In genomic region chr17:13759156-13759852, GRCm38 (mm10) we compare ENCODE assay signal across 7 mouse cellular contexts. TPM values are rescaled to one million over a fixed set of nuclear protein-coding genes. Genes with fewer than 3 reads are reported as not detected.
DNase-seq lines count a peak whose midpoint lies in the region; ATAC-seq and TF ChIP-seq lines count a peak whose summit lies in the region.

No protein-coding gene starts in this region.

- 0 out of 2 replicates have a peak, but pooled peaks cover 3% of the 10 kb centered on the region for H3K4me1 ChIP-seq in hindbrain, embryonic 11.5 days (replicated peaks; ENCODE audit: control insufficient read depth, insufficient read depth, low read length)
- peaks cover 4% of the 10 kb centered on the region for H3K4me1 ChIP-seq in limb, embryonic 13.5 days
- H3K4me1 ChIP-seq in thymus, adult 2 months (replicated peaks; ENCODE audit: control insufficient read depth, insufficient read depth, low read length), result peaks cover 11% of the 10 kb centered on the region; the same call in 1 of the 2 replicates

- TF ChIP-seq CTCF in thymus, adult 2 months (IDR thresholded peaks at IDR 0.05; ENCODE audit: borderline replicate concordance, control insufficient read depth, extremely low read depth, insufficient read depth, low read length, poor library complexity), result no peak

- no peaks in the 10 kb centered on the region for H3K27me3 ChIP-seq in hindbrain, embryonic 11.5 days (ENCODE audit: control insufficient read depth, insufficient read depth, low read length)
- H3K27me3 ChIP-seq in limb, embryonic 13.5 days, result no peaks in the 10 kb centered on the region
- H3K27me3 ChIP-seq in thymus, adult 2 months (ENCODE audit: control insufficient read depth, insufficient read depth, low read length), result peaks cover 12% of the 10 kb centered on the region

- peak overlapping the region; percentile 97 for H3K4me3 ChIP-seq in hindbrain, embryonic 11.5 days (ENCODE audit: low read depth, low read length)
- peak overlapping the region; percentile 89 for H3K4me3 ChIP-seq in limb, embryonic 13.5 days
- no peak overlapping the region for H3K4me3 ChIP-seq in thymus, adult 2 months (ENCODE audit: control insufficient read depth, insufficient read depth, low read length)

- no peak for ATAC-seq in hindbrain, embryonic 11.5 days (ENCODE audit: low FRiP score)
- ATAC-seq in limb, embryonic 13.5 days (ENCODE audit: low FRiP score, low read depth), result no peak

- no peaks in the 10 kb centered on the region for H3K36me3 ChIP-seq in hindbrain, embryonic 11.5 days (ENCODE audit: control insufficient read depth, insufficient read depth, low read length)
- H3K36me3 ChIP-seq in limb, embryonic 13.5 days, result no peaks in the 10 kb centered on the region
- H3K36me3 ChIP-seq in thymus, adult 2 months (ENCODE audit: control insufficient read depth, insufficient read depth, low read length), result no peaks in the 10 kb centered on the region

- peak; percentile 42 for DNase-seq in right cerebral cortex, postnatal 14 days
- DNase-seq in right cerebral cortex, postnatal 36 days (ENCODE audit: low spot score in 2 of 2), result no peak
- DNase-seq in cerebellum, postnatal 25 days, result peak; percentile 47
- DNase-seq in hindbrain, embryonic 11.5 days (ENCODE audit: low spot score), result peak; percentile 61
- DNase-seq in retina, postnatal 1 day, result peak; percentile 41
- DNase-seq in thymus, adult 2 months, result no peak

- peak overlapping the region; percentile 95 for H3K27ac ChIP-seq in hindbrain, embryonic 11.5 days (ENCODE audit: low read depth, low read length)
- H3K27ac ChIP-seq in limb, embryonic 13.5 days, result peak overlapping the region; percentile 65; the same call in 1 of the 2 replicates
- H3K27ac ChIP-seq in thymus, adult 2 months (ENCODE audit: control insufficient read depth, insufficient read depth, low read length), result no peak overlapping the region

- peak overlapping the region; percentile 99 for H3K4me2 ChIP-seq in hindbrain, embryonic 11.5 days (replicated peaks; ENCODE audit: low read depth, low read length)
- H3K4me2 ChIP-seq in limb, embryonic 13.5 days (replicated peaks), result peak overlapping the region; percentile 100

- WGBS in hindbrain, embryonic 11.5 days, result 10% methylated on average over 13 of the region's 13 CpGs
- 12% methylated on average over 13 of the region's 13 CpGs for WGBS in limb, embryonic 13.5 days
- 68% methylated on average over 13 of the region's 13 CpGs for WGBS in thymus, adult 2 months

- TF ChIP-seq POLR2A in thymus, adult 2 months (IDR thresholded peaks at IDR 0.05; ENCODE audit: control insufficient read depth, extremely low read depth, insufficient read depth, low read length, poor library complexity), result no peak

- H3K9me3 ChIP-seq in hindbrain, embryonic 11.5 days (ENCODE audit: control insufficient read depth, low read length), result no peaks in the 10 kb centered on the region
- H3K9me3 ChIP-seq in limb, embryonic 13.5 days, result no peaks in the 10 kb centered on the region

- peak overlapping the region; percentile 68 for H3K9ac ChIP-seq in hindbrain, embryonic 11.5 days (ENCODE audit: low read depth, low read length)
- peak overlapping the region; percentile 79 for H3K9ac ChIP-seq in limb, embryonic 13.5 days

RNA-seq across cellular contexts. Expression of gene Afdn, which starts 1.0 kb away (rescaled TPM):
- polyA plus RNA-seq in hindbrain, embryonic 11.5 days (2014; fragmentation: Nextera tagmentation; extraction: Ambion mirVana), result 108 and 123 TPM in 2 replicates
- polyA plus RNA-seq in limb, embryonic 13.5 days (2015; fragmentation: Nextera tagmentation; extraction: Ambion mirVana), result 56.5 and 60.2 TPM in 2 replicates
- polyA plus RNA-seq in thymus, adult 2 months (2012; rRNA removed), result 7.7 and 11.6 TPM in 2 replicates

RNA-seq across cellular contexts. Expression of gene Tcte2, which starts 2.3 kb away (rescaled TPM):
- 9.1 and 16.8 TPM in 2 replicates for polyA plus RNA-seq in hindbrain, embryonic 11.5 days (2014; fragmentation: Nextera tagmentation; extraction: Ambion mirVana)
- 5.4 and 5.6 TPM in 2 replicates for polyA plus RNA-seq in limb, embryonic 13.5 days (2015; fragmentation: Nextera tagmentation; extraction: Ambion mirVana)
- polyA plus RNA-seq in thymus, adult 2 months (2012; rRNA removed), result 0.61 and 0.71 TPM in 2 replicates

Comparison
In these comparisons a context has a peak if more than half of its experiments do, and no peak if none do; other contexts are left out.
1. DNase-seq: peak in right cerebral cortex, postnatal 14 days (single experiment), cerebellum, postnatal 25 days (2 of 2), hindbrain, embryonic 11.5 days (single experiment) and retina, postnatal 1 day (single experiment); none in right cerebral cortex, postnatal 36 days (0 of 2) and thymus, adult 2 months (single experiment).